Mouse (Mus musculus): ENCODE data around the gene Macrod2.

Macrod2 gene

GRCm38 (mm10) chr2:142334441-142335102 is 1939.5 kb downstream of the Macrod2 start:
- no peak for DNase-seq (ENCODE audit: low read depth, low spot score)

- DNase-seq (ENCODE audit: low read depth, low spot score) = no peak
Measured at GRCm38 (mm10) chr2:142335103-142335999, 1940.2 kb downstream of the Macrod2 start.

GRCm38 (mm10) chr2:142344021-142344420 is 1948.9 kb downstream of the Macrod2 start:
- no peak for DNase-seq (ENCODE audit: low read depth, low spot score)

- DNase-seq (ENCODE audit: low read depth, low spot score) = no peak
Measured at GRCm38 (mm10) chr2:142344758-142345157, 1949.6 kb downstream of the Macrod2 start.

GRCm38 (mm10) chr2:142349805-142350204 is 1954.7 kb downstream of the Macrod2 start:
- DNase-seq (ENCODE audit: low read depth, low spot score) = no peak

GRCm38 (mm10) chr2:142362888-142363287 is 1967.8 kb downstream of the Macrod2 start:
- DNase-seq (ENCODE audit: low read depth, low spot score) = no peak

- DNase-seq (ENCODE audit: low read depth, low spot score) = no peak
Measured at GRCm38 (mm10) chr2:142373978-142374377, 1978.9 kb downstream of the Macrod2 start.

- DNase-seq (ENCODE audit: low read depth, low spot score) = no peak
Measured at GRCm38 (mm10) chr2:142380563-142380962, 1985.5 kb downstream of the Macrod2 start.

GRCm38 (mm10) chr2:142381081-142381579 is 1986.0 kb downstream of the Macrod2 start:
- no peak for DNase-seq (ENCODE audit: low read depth, low spot score)

- DNase-seq (ENCODE audit: low read depth, low spot score) = no peak
Measured at GRCm38 (mm10) chr2:142393546-142393945, 1998.4 kb downstream of the Macrod2 start.

GRCm38 (mm10) chr2:142399490-142399889 is 2004.4 kb downstream of the Macrod2 start:
- no peak for DNase-seq (ENCODE audit: low read depth, low spot score)

GRCm38 (mm10) chr2:142400781-142401180 is 2005.7 kb downstream of the Macrod2 start:
- no peak for DNase-seq (ENCODE audit: low read depth, low spot score)

GRCm38 (mm10) chr2:142401359-142401758 is 2006.2 kb downstream of the Macrod2 start:
- DNase-seq (ENCODE audit: low read depth, low spot score) = no peak

- DNase-seq (ENCODE audit: low read depth, low spot score) = no peak
Measured at GRCm38 (mm10) chr2:142403394-142403793, 2008.3 kb downstream of the Macrod2 start.

GRCm38 (mm10) chr2:142404321-142404720 is 2009.2 kb downstream of the Macrod2 start:
- no peak for DNase-seq (ENCODE audit: low read depth, low spot score)

- no peak for DNase-seq (ENCODE audit: low read depth, low spot score)
Measured at GRCm38 (mm10) chr2:142407341-142407740, 2012.2 kb downstream of the Macrod2 start.

- no peak for DNase-seq (ENCODE audit: low read depth, low spot score)
Measured at GRCm38 (mm10) chr2:142410124-142410523, 2015.0 kb downstream of the Macrod2 start.

- no peak for DNase-seq (ENCODE audit: low read depth, low spot score)
Measured at GRCm38 (mm10) chr2:142433126-142433525, 2038.0 kb downstream of the Macrod2 start.

GRCm38 (mm10) chr2:142434731-142435130 is 2039.6 kb downstream of the Macrod2 start:
- no peak for DNase-seq (ENCODE audit: low read depth, low spot score)

GRCm38 (mm10) chr2:142437606-142438461 is 2042.7 kb downstream of the Macrod2 start:
- no peak for DNase-seq (ENCODE audit: low read depth, low spot score)

Data from 3T3-L1 (cell line).